Mouse (Mus musculus) central nervous system, embryonic 18 days (tissue): ENCODE results near the gene Masp2. TPM values are rescaled to one million over a fixed set of nuclear protein-coding genes. Genes with fewer than 3 reads are reported as not detected.

Experiments
- polyA plus RNA-seq: library from polyadenylated mRNA; depleted of rRNA; stranded (reverse); fragments of >200 nt; gene quantifications from 2 replicates; pipeline ENCODE4 v1.2.3, GENCODE M21; 2012; rRNA removed

The Masp2 gene
- 2.0 and 2.4 TPM in 2 replicates for polyA plus RNA-seq

DNA sequence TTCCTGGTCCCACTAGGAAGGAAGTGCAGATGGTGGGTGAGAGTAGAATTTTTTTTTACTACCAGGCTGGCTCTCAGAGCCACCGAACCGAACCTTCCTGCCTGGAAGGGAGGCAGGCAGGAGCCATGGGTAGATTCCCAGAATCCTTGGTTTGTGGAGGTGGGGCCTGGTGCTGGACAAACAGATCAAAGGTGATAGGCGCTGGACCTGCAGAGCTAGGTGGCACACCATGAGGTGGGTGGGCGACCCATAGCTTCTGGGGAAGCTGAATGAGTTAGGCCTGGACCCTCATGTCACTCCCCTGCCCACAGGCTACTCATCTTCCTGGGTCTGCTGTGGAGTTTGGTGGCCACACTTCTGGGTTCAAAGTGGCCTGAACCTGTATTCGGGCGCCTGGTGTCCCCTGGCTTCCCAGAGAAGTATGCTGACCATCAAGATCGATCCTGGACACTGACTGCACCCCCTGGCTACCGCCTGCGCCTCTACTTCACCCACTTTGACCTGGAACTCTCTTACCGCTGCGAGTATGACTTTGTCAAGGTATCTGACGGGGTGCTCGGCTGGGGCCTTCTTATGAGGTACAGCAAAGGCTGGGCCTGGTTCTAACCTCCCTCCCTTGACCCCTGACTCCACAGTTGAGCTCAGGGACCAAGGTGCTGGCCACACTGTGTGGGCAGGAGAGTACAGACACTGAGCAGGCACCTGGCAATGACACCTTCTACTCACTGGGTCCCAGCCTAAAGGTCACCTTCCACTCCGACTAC is at the start of gene Masp2:
Masp2 (plus strand) TSS at position 198 of the 764 bp plus-strand sequence.

DNA sequence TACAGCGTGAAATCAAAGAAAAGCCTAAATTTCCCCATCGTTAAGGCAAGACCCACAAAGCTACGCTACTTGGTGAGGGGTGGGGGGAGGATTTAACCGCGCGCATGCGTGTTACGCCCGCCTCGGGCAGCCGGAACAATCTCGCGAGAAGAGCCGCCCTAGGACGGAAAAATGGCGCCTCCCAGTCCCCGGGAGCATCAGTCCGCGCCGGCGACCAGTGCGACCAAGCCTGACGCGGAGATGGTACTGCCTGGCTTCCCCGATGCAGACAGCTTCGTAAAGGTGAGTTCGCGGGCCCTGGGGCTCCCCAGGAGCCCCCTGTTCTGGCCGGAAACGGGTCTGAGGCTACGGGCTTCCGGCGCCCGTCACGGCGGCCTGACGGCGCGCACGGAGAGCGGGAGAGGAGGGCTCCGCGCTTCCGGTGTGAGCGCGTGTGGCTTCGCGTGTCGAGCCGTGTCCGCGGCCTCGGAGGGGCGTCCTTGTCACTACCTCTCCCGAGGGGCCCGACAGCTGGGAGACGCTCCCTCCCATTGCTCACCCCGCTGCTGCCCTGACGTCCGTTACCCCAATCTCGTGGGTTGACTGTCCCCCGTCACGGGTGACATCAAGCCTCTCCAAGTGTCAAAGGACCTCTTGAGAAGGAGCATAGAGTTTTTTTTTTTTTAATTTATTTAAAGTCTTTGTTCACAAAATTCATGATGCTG is 43.9 kb upstream of the Masp2 start, which contains the start of gene Exosc10:
Exosc10 (plus strand) TSS at position 133 of the 704 bp plus-strand sequence.

GRCm38 (mm10) chr4:148591171-148591630 is 11.2 kb upstream of the Masp2 start, which contains the start of gene Srm:
Gene Srm, plus strand, starts transcription at chr4:148591503.

DNA sequence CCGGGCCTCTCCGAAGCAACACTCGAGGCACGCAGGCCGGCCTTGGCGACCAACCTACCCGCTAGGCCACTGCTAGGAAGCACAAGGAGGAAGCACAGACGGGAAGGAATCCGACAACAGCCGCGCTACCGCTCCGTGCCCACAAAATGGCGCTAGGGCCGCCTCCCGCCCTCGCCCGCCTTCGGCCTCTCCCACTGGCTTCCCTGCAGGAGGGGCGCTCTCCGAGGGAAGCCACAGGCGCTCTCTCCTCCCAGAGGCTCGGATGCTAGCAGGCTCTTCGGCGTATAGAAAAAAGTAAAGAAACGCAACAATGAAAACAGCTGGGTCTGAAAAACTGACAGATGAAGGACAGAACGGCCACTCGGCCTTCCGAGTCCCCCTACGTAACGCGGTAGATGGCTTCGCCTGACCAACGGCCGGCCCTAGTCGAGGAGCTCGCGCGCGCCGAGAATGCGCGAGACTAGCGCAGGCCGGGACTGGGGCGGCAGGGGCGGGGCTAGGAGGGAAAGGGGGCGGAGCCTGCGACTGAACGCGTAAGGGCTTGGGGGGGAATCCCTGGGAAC is 24.4 kb downstream of the Masp2 start, which contains the start of gene Tardbp:
Tardbp (minus strand) TSS at position 397 of the 563 bp plus-strand sequence.

DNA sequence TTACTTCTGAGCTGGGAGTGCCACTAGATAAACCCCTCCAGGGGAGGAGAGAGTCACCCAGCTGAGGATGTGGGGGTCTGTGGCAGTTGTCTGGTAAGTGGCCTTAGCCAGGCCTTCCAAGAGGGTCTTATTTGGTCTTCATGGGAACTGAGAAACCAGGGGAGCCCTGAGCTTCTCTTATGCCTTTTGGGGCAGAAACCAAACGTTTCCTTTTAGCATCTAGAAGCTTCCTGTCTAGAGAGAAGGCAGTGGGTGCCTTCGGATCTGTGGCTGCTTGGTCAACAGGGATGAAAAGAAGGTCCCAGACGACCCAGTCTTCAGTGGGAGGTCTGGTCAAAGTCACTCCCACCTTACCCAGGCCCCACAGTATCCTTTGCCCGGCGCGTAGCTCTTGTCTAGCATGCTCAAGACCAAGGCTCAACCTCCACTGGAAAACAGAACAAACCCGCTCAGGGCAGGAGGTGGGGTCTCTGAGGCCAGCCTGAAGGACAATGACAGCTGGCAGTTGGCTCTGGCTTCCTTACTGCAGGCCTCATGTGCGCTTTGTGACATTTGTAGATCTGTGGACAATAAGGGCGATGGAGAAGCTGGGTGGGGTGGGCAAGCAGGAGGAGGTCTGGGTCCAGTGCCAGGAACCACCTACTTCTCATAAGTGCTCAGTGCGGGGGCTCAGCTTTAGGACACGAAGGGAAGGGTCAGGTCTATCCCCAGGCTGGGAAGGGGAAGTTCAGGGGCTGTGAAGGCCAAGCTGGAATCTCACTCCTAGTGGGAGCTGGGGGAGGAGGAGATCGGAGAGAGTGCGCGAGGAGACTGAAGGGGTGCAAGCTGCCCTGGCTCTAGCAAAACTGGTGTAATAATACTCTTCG is 41.2 kb downstream of the Masp2 start, which contains the start of gene Gm572:
Gm572 (plus strand) TSS at position 27 of the 866 bp plus-strand sequence.

Other genes starting within 250 kb of the Masp2 start
- 12.3 and 12.4 TPM in 2 replicates for gene Ubiad1, start 157.8 kb upstream of the Masp2 start, polyA plus RNA-seq
- 28.3 and 29.1 TPM in 2 replicates for gene Mtor, start 153.9 kb upstream of the Masp2 start, polyA plus RNA-seq
- gene Angptl7, start 102.1 kb upstream of the Masp2 start, polyA plus RNA-seq, result 0.17 and 0.23 TPM in 2 replicates
- 62.4 and 64.4 TPM in 2 replicates for gene Exosc10, start 44.1 kb upstream of the Masp2 start, polyA plus RNA-seq
- 109 and 120 TPM in 2 replicates for gene Srm, start 11.1 kb upstream of the Masp2 start, polyA plus RNA-seq
- 449 and 471 TPM in 2 replicates for gene Tardbp, start 24.5 kb downstream of the Masp2 start, polyA plus RNA-seq
- gene Gm572, start 40.8 kb downstream of the Masp2 start, polyA plus RNA-seq, result not detected in 2 replicates
- gene Casz1, start 201.9 kb downstream of the Masp2 start, polyA plus RNA-seq, result 2.0 and 2.1 TPM in 2 replicates